Mouse (Mus musculus): ENCODE data around the gene Gm37240. TPM values are rescaled to one million over a fixed set of nuclear protein-coding genes. Genes with fewer than 3 reads are reported as not detected.
A peak's percentile ranks its signal among the peaks of the same experiment; 100 is the strongest.

The Gm37240 gene
- polyA plus RNA-seq, 1 experiment from 2014 or later: 0.67 TPM

- Histone ChIP-seq H3K4me2 (no peak overlapping the region), H3K4me3 (ENCODE audit: low read depth, low read length) (no peak overlapping the region), H3K9ac (ENCODE audit: low read length) (no peak overlapping the region), H3K4me1 (ENCODE audit: control insufficient read depth, insufficient read depth, low read length) (no peaks in the 10 kb centered on the region), H3K36me3 (ENCODE audit: control insufficient read depth, insufficient read depth, low read length) (no peaks in the 10 kb centered on the region), H3K9me3 (ENCODE audit: control insufficient read depth, low read length) (no peaks in the 10 kb centered on the region; the same call in 1 of the 2 replicates), H3K27ac (ENCODE audit: low read depth, low read length) (no peak overlapping the region), H3K27me3 (ENCODE audit: control insufficient read depth, insufficient read depth, low read length) (no peaks in the 10 kb centered on the region)
- WGBS: 87% methylated on average over 1 of the region's 1 CpGs
- no peak for DNase-seq (ENCODE audit: low spot score, missing footprints)
- no peak for ATAC-seq (ENCODE audit: low FRiP score)
Observed at GRCm38 (mm10) chr3:85029141-85029540, 858.2 kb downstream of the Gm37240 start.

DNA sequence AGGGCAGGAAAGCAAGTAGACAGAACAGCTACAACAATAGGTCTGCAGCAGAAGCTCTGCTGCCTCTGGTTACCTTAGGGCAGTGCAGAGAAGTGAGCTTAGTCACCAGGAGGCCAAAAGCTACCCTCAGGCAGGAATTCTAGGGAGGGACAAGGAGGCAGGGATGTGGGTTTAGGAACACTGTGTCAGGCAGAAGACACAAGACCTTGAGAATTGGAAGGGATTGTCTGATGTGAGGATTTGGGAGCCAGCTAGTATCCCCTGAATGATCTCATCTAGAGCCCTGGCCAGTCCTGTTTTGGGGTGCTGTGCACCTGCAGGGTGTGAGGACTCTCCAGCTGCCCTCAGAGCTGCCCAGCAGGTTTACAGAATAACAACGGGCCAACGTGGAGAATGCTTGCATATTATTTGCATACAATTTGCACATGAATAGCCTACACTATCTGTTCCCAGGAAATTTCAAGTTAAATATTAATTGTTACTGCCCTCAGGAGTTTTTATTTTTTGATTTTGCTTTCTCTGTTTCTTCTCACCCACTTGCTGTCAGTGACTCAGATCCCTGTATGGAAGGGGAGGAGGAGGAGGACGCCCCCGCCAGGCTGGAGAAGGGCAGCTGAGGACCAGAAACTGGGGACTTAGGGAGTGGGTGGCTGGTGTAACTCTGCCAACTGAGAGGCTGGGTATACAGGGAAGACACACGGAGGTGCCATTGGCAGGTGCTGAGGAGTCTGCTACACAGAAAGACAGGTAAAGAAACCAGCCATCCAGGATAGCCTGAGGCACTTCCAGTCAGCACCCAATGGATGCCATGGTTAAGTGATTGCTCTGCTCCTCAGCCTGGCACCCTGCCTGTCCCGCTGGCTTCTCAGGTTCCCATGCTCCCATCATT, 862.3 kb downstream of the Gm37240 start:
- H3K36me3 ChIP-seq (ENCODE audit: control insufficient read depth, insufficient read depth, low read length): no peaks in the 10 kb centered on the region
- H3K27me3 ChIP-seq (ENCODE audit: control insufficient read depth, insufficient read depth, low read length): no peaks in the 10 kb centered on the region
- no peaks in the 10 kb centered on the region for H3K4me1 ChIP-seq (ENCODE audit: control insufficient read depth, insufficient read depth, low read length)
- 33% methylated on average over 6 of the region's 6 CpGs for WGBS
- H3K9ac ChIP-seq (ENCODE audit: low read length): no peak overlapping the region
- no peaks in the 10 kb centered on the region for H3K9me3 ChIP-seq (ENCODE audit: control insufficient read depth, low read length)
- ATAC-seq (ENCODE audit: low FRiP score): peak; percentile 40; the same call in 1 of the 2 replicates
- DNase-seq (ENCODE audit: low spot score, missing footprints): peak; percentile 82
- H3K4me3 ChIP-seq (ENCODE audit: low read depth, low read length): no peak overlapping the region
- no peak overlapping the region for H3K27ac ChIP-seq (ENCODE audit: low read depth, low read length)
- no peak overlapping the region for H3K4me2 ChIP-seq

DNA sequence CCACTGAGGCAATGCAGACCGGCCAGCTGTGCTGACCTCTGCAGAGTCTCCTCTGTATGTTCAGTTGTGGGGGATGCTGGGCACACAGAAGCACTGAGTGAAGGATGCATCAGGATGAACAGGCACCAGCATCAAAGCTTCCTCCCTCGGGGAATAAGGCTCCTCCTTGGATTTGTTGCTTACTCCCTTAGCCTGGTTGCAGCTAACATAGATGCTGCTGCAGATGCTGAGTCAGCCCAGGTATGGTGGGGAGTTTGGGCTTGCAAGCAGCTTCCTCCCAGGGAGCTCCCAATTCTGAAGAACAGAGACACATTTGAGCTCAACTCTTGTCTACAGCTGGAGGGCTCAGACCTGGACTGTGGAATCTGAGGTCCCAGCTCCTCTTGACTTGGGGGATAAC, 863.1 kb downstream of the Gm37240 start:
- Histone ChIP-seq H3K9ac (ENCODE audit: low read length) (no peak overlapping the region), H3K4me2 (no peak overlapping the region), H3K36me3 (ENCODE audit: control insufficient read depth, insufficient read depth, low read length) (no peaks in the 10 kb centered on the region), H3K4me3 (ENCODE audit: low read depth, low read length) (no peak overlapping the region), H3K4me1 (ENCODE audit: control insufficient read depth, insufficient read depth, low read length) (no peaks in the 10 kb centered on the region), H3K9me3 (ENCODE audit: control insufficient read depth, low read length) (no peaks in the 10 kb centered on the region), H3K27ac (ENCODE audit: low read depth, low read length) (no peak overlapping the region), H3K27me3 (ENCODE audit: control insufficient read depth, insufficient read depth, low read length) (no peaks in the 10 kb centered on the region)
- ATAC-seq (ENCODE audit: low FRiP score): no peak
- peak; percentile 61 for DNase-seq (ENCODE audit: low spot score, missing footprints)
- WGBS: 75% methylated on average over 2 of the region's 2 CpGs

- H3K9me3 ChIP-seq (ENCODE audit: control insufficient read depth, low read length): no peaks in the 10 kb centered on the region
- H3K4me2 ChIP-seq: no peak overlapping the region
- 87% methylated on average over 11 of the region's 11 CpGs for WGBS
- no peak for ATAC-seq (ENCODE audit: low FRiP score)
- no peaks in the 10 kb centered on the region for H3K4me1 ChIP-seq (ENCODE audit: control insufficient read depth, insufficient read depth, low read length)
- H3K27ac ChIP-seq (ENCODE audit: low read depth, low read length): no peak overlapping the region
- no peak overlapping the region for H3K9ac ChIP-seq (ENCODE audit: low read length)
- H3K36me3 ChIP-seq (ENCODE audit: control insufficient read depth, insufficient read depth, low read length): no peaks in the 10 kb centered on the region
- no peak for DNase-seq (ENCODE audit: low spot score, missing footprints)
- H3K4me3 ChIP-seq (ENCODE audit: low read depth, low read length): no peak overlapping the region
- H3K27me3 ChIP-seq (ENCODE audit: control insufficient read depth, insufficient read depth, low read length): no peaks in the 10 kb centered on the region
Observed at GRCm38 (mm10) chr3:85022800-85023199, 864.5 kb downstream of the Gm37240 start.

DNA sequence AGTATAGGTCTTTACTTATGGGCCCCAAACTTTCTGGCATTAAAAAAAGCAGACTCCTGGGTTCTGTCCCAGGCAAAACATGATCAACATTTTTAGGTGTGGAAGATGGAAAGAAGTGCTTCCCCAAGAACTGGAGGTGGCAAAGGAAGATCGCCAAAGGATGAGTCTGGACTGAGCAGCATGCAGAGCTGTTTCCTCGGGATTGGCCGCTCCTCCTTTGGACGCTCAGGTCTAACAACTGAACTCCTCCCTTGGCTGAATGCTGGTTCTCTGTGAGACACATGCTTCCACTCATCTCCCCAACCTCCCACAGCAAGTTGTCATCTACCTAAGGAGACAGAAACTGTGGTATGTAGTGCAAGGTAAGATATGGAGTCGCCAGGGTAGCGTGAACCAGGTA, 865.5 kb downstream of the Gm37240 start:
- ATAC-seq (ENCODE audit: low FRiP score) (no peak), DNase-seq (ENCODE audit: low spot score, missing footprints) (no peak)
- Histone ChIP-seq H3K9me3 (ENCODE audit: control insufficient read depth, low read length) (no peaks in the 10 kb centered on the region), H3K4me1 (ENCODE audit: control insufficient read depth, insufficient read depth, low read length) (no peaks in the 10 kb centered on the region), H3K36me3 (ENCODE audit: control insufficient read depth, insufficient read depth, low read length) (no peaks in the 10 kb centered on the region), H3K9ac (ENCODE audit: low read length) (no peak overlapping the region), H3K27ac (ENCODE audit: low read depth, low read length) (no peak overlapping the region), H3K4me3 (ENCODE audit: low read depth, low read length) (no peak overlapping the region), H3K27me3 (ENCODE audit: control insufficient read depth, insufficient read depth, low read length) (no peaks in the 10 kb centered on the region), H3K4me2 (no peak overlapping the region)
- 92% methylated on average over 6 of the region's 6 CpGs for WGBS

DNA sequence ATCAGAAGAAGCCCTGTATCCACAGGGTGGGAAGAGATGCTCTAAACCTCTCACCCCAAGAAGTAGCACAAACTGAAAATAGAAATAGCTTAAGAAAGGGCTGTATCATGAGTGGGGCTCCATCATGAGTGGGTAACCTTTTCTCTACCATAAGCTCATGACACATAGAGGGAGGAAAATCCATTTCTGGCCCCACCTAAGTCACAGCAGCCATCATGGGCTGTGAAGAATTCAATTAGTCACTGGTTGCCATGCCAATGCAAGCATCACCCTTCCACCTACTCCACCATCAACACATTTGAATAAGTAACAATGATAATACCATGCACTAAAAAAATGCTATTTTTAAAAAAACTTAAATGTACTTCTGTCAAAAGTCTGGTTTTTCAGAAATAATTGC, 867.2 kb downstream of the Gm37240 start:
- no peaks in the 10 kb centered on the region for H3K36me3 ChIP-seq (ENCODE audit: control insufficient read depth, insufficient read depth, low read length)
- H3K9ac ChIP-seq (ENCODE audit: low read length): no peak overlapping the region
- ATAC-seq (ENCODE audit: low FRiP score) (no peak), DNase-seq (ENCODE audit: low spot score, missing footprints) (no peak)
- H3K27ac ChIP-seq (ENCODE audit: low read depth, low read length): no peak overlapping the region
- no peaks in the 10 kb centered on the region for H3K27me3 ChIP-seq (ENCODE audit: control insufficient read depth, insufficient read depth, low read length)
- no peaks in the 10 kb centered on the region for H3K4me1 ChIP-seq (ENCODE audit: control insufficient read depth, insufficient read depth, low read length)
- no peaks in the 10 kb centered on the region for H3K9me3 ChIP-seq (ENCODE audit: control insufficient read depth, low read length)
- no peak overlapping the region for H3K4me3 ChIP-seq (ENCODE audit: low read depth, low read length)
- H3K4me2 ChIP-seq: no peak overlapping the region

DNA sequence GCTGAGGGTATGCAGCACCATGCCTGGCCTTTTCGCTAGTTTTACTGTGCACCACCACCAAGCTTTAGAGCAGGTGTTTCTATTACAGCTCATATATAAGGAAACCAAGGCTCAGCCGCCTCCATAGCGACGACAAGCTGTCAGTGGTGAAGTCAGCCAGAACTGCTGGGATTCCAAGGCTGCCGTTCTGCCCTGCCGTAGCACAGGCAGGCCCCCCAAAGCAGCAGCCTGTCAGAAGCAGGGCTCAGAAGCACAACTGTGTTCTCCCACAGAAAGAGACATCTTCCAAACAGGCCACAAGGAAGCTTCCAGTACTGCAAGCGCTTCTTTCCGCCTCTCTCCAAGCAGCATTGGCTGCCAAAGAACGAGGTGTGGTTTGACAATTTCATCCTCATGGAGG, 871.7 kb downstream of the Gm37240 start:
- ATAC-seq (ENCODE audit: low FRiP score) (no peak), DNase-seq (ENCODE audit: low spot score, missing footprints) (no peak)
- no peak overlapping the region for H3K4me2 ChIP-seq
- no peaks in the 10 kb centered on the region for H3K36me3 ChIP-seq (ENCODE audit: control insufficient read depth, insufficient read depth, low read length)
- no peaks in the 10 kb centered on the region for H3K4me1 ChIP-seq (ENCODE audit: control insufficient read depth, insufficient read depth, low read length)
- no peak overlapping the region for H3K27ac ChIP-seq (ENCODE audit: low read depth, low read length)
- 62% methylated on average over 9 of the region's 9 CpGs for WGBS
- no peaks in the 10 kb centered on the region for H3K9me3 ChIP-seq (ENCODE audit: control insufficient read depth, low read length)
- no peak overlapping the region for H3K9ac ChIP-seq (ENCODE audit: low read length)
- H3K4me3 ChIP-seq (ENCODE audit: low read depth, low read length): no peak overlapping the region
- H3K27me3 ChIP-seq (ENCODE audit: control insufficient read depth, insufficient read depth, low read length): no peaks in the 10 kb centered on the region

- DNase-seq (ENCODE audit: low spot score, missing footprints) (no peak), ATAC-seq (ENCODE audit: low FRiP score) (no peak)
- Histone ChIP-seq H3K27me3 (ENCODE audit: control insufficient read depth, insufficient read depth, low read length) (no peaks in the 10 kb centered on the region), H3K4me2 (no peak overlapping the region), H3K27ac (ENCODE audit: low read depth, low read length) (no peak overlapping the region), H3K9ac (ENCODE audit: low read length) (no peak overlapping the region), H3K4me1 (ENCODE audit: control insufficient read depth, insufficient read depth, low read length) (no peaks in the 10 kb centered on the region), H3K36me3 (ENCODE audit: control insufficient read depth, insufficient read depth, low read length) (no peaks in the 10 kb centered on the region), H3K4me3 (ENCODE audit: low read depth, low read length) (no peak overlapping the region), H3K9me3 (ENCODE audit: control insufficient read depth, low read length) (no peaks in the 10 kb centered on the region)
- 85% methylated on average over 6 of the region's 6 CpGs for WGBS
Observed at GRCm38 (mm10) chr3:85012889-85013288, 874.4 kb downstream of the Gm37240 start.

- H3K27ac ChIP-seq (ENCODE audit: low read depth, low read length): no peak overlapping the region
- H3K9me3 ChIP-seq (ENCODE audit: control insufficient read depth, low read length): no peaks in the 10 kb centered on the region
- WGBS: 94% methylated on average over 2 of the region's 2 CpGs
- H3K4me3 ChIP-seq (ENCODE audit: low read depth, low read length): no peak overlapping the region
- no peaks in the 10 kb centered on the region for H3K36me3 ChIP-seq (ENCODE audit: control insufficient read depth, insufficient read depth, low read length)
- no peak overlapping the region for H3K4me2 ChIP-seq
- DNase-seq (ENCODE audit: low spot score, missing footprints) (no peak), ATAC-seq (ENCODE audit: low FRiP score) (no peak)
- H3K4me1 ChIP-seq (ENCODE audit: control insufficient read depth, insufficient read depth, low read length): no peaks in the 10 kb centered on the region
- H3K9ac ChIP-seq (ENCODE audit: low read length): no peak overlapping the region
- no peaks in the 10 kb centered on the region for H3K27me3 ChIP-seq (ENCODE audit: control insufficient read depth, insufficient read depth, low read length)
Observed at GRCm38 (mm10) chr3:85005257-85005656, 882.1 kb downstream of the Gm37240 start.

Measured in midbrain, embryonic 11.5 days (tissue).